Mouse (Mus musculus): Measurements from ENCODE around the gene Ormdl1. TPM values are rescaled to one million over a fixed set of nuclear protein-coding genes. Genes with fewer than 3 reads are reported as not detected.

The Ormdl1 gene
- 9.1 and 10.9 TPM in 2 replicates for polyA plus RNA-seq (2012; rRNA removed)

GRCm38 (mm10) chr1:53296581-53297383 lies at the start of gene Ormdl1, which contains the start of the genes Pms1 and Gm28778:
Gene Ormdl1, plus strand, starts transcription at chr1:53297095.
Gene Pms1, minus strand, starts transcription at chr1:53297018.
Gene Gm28778, plus strand, starts transcription at chr1:53297111.

GRCm38 (mm10) chr1:53312989-53313967 lies 16.4 kb downstream of the Ormdl1 start, which contains the start of gene Osgepl1:
Gene Osgepl1, plus strand, starts transcription at chr1:53313624.

GRCm38 (mm10) chr1:53352327-53353261 lies 55.7 kb downstream of the Ormdl1 start, which contains the start of the genes Asdurf, Gm28551 and Asnsd1:
Gene Asdurf, minus strand, starts transcription at chr1:53352619.
Gene Gm28551, minus strand, starts transcription at chr1:53352667.
Gene Asnsd1, minus strand, starts transcription at chr1:53352752.

Other genes with a start within 250 kb of the Ormdl1 start
- gene Mstn, start 235.5 kb upstream of the Ormdl1 start, polyA plus RNA-seq (2012; rRNA removed), result 0.01 TPM in 1 of 2 replicates, not detected in the other
- gene 1700019A02Rik, start 109.5 kb upstream of the Ormdl1 start, polyA plus RNA-seq (2012; rRNA removed), result not detected in 2 replicates
- 1.5 and 1.7 TPM in 2 replicates for gene Pms1, start 77 bp upstream of the Ormdl1 start, polyA plus RNA-seq (2012; rRNA removed)
- gene Gm28778, start within 50 bp of the Ormdl1 start, polyA plus RNA-seq (2012; rRNA removed), result not detected in 2 replicates
- gene Osgepl1, start 16.5 kb downstream of the Ormdl1 start, polyA plus RNA-seq (2012; rRNA removed), result 9.2 and 9.3 TPM in 2 replicates
- not detected in 2 replicates for gene Asdurf, start 55.5 kb downstream of the Ormdl1 start, polyA plus RNA-seq (2012; rRNA removed)
- 0.01 TPM in 1 of 2 replicates, not detected in the other for gene Gm28551, start 55.6 kb downstream of the Ormdl1 start, polyA plus RNA-seq (2012; rRNA removed)
- 16.2 and 16.3 TPM in 2 replicates for gene Asnsd1, start 55.7 kb downstream of the Ormdl1 start, polyA plus RNA-seq (2012; rRNA removed)

Measured in liver, embryonic 18 days (tissue).